Mouse (Mus musculus) kidney, adult 2 months (tissue): Measurements from ENCODE around the gene Rbfox3. TPM values are rescaled to one million over a fixed set of nuclear protein-coding genes. Genes with fewer than 3 reads are reported as not detected.

Experiments
- DNase-seq: peaks from one replicate; pipeline ENCODE4 v3.0.0; 2021
- H3K27ac ChIP-seq: fragments of 200-500 bp; 2 replicates; pipeline ENCODE4 v1.5.1; 2012; ENCODE audit warnings: low read depth, low read length, control low read depth, inconsistent platforms; ENCODE audit not compliant: insufficient read depth
- H3K27me3 ChIP-seq: fragments of 200-500 bp; replicated peaks from 2 replicates; pipeline ENCODE4 v1.6.1; 2012; ENCODE audit warnings: mild to moderate bottlenecking, moderate library complexity, low read length, inconsistent platforms; ENCODE audit not compliant: control insufficient read depth, insufficient read depth
- H3K36me3 ChIP-seq: fragments of 200-500 bp; 2 replicates; pipeline ENCODE4 v1.6.1; 2012; ENCODE audit warnings: mild to moderate bottlenecking, moderate library complexity, low read length, inconsistent platforms; ENCODE audit not compliant: control insufficient read depth, insufficient read depth
- H3K4me1 ChIP-seq: fragments of 200-500 bp; 2 replicates; pipeline ENCODE4 v1.6.1; 2011; ENCODE audit warnings: low read length; ENCODE audit not compliant: control insufficient read depth, insufficient read depth
- H3K4me3 ChIP-seq: fragments of 200-500 bp; 2 replicates; pipeline ENCODE4 v1.5.1; 2011; ENCODE audit warnings: mild to moderate bottlenecking, low read depth, low read length, control low read depth; ENCODE audit not compliant: insufficient read depth
- CTCF ChIP-seq: fragments of 200-500 bp; conservative IDR thresholded peaks from 2 replicates; pipeline ENCODE4 v1.5.1; 2011; ENCODE audit warnings: low read depth, mild to moderate bottlenecking, control low read depth, low read length, moderate library complexity, mixed read lengths; ENCODE audit not compliant: insufficient read depth, insufficient read length
- POLR2A ChIP-seq: fragments of 200-500 bp; IDR thresholded peaks from one replicate; pipeline ENCODE4 v1.6.1; 2011; ENCODE audit warnings: low read depth, low read length, control low read depth
- WGBS: fragments of 180-500 bp; shearing (Covaris S2); methylation state at CpG from one replicate; pipeline ENCODE4 v1.1.7; 2018; 5-methylcytosine and 5-hydroxymethylcytosine counted together
- polyA plus RNA-seq: library from polyadenylated mRNA; depleted of rRNA; stranded (reverse); fragments of >200 nt; gene quantifications from 2 replicates; pipeline ENCODE4 v1.2.3, GENCODE M21; 2012

Gene Rbfox3
- polyA plus RNA-seq, 1 experiment = 0.27 TPM

- no peak for DNase-seq
- H3K36me3 ChIP-seq = no peaks in the 10 kb centered on the region
- 84% methylated on average over 10 of the region's 10 CpGs for WGBS
- H3K27ac ChIP-seq = no peak overlapping the region
- H3K4me1 ChIP-seq = no peaks in the 10 kb centered on the region
- H3K4me3 ChIP-seq = no peak overlapping the region
- TF ChIP-seq CTCF = no peak
- TF ChIP-seq POLR2A = no peak
- no peaks in the 10 kb centered on the region for H3K27me3 ChIP-seq
Measured at GRCm38 (mm10) chr11:118758277-118758990, 153.0 kb downstream of the Rbfox3 start.

DNA sequence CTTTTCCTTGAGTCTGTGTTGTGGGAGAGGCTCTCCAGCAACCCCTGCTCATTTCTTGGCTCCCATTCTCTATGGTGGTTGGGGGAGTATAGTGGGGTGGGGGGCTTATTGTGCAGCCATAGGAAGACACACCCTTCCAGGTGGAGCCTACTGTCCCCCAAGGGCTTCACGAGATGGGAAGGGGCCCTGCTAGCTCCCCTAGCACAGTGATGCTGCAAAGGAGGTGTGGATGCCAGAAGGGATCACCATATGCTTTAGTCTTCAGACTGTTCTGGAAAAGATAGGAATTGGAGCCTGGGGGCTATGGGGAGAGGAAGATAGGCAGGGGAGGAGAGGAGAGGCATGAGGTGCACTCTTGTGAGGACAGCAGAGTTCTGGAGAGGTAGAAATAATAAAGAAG lies 153.9 kb downstream of the Rbfox3 start:
- Histone ChIP-seq H3K27ac (no peak overlapping the region), H3K4me1 (no peaks in the 10 kb centered on the region), H3K4me3 (no peak overlapping the region), H3K27me3 (no peaks in the 10 kb centered on the region), H3K36me3 (no peaks in the 10 kb centered on the region)
- TF ChIP-seq CTCF (no peak), POLR2A (no peak)
- DNase-seq = no peak
- 78% methylated on average over 1 of the region's 1 CpGs for WGBS

GRCm38 (mm10) chr11:118755003-118755402 lies 156.4 kb downstream of the Rbfox3 start:
- no peak for DNase-seq
- H3K4me3 ChIP-seq = no peak overlapping the region

DNA sequence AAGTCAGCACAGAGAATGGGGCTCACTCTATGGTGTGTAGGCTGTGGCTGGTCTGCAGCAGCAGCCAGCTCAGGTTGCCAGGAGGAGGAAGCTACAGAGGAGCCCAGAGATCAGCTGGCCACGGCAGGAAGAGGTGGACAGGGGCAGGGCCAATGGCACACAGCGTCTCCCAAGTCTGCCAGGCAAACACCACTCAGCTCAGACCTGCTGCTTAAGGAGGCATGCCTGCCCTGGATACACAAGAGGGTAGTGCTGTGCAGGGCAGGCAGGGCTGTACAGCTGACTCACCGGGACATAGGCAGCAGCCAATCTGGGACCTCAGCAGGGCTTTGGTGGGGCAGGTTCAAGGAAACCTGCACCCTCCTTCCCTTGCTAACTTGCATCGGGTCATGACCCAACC lies 156.9 kb downstream of the Rbfox3 start:
- H3K27ac ChIP-seq = no peak overlapping the region
- no peak overlapping the region for H3K4me3 ChIP-seq
- H3K4me1 ChIP-seq = no peaks in the 10 kb centered on the region
- no peaks in the 10 kb centered on the region for H3K27me3 ChIP-seq
- WGBS = 42% methylated on average over 4 of the region's 4 CpGs
- no peak for TF ChIP-seq CTCF
- no peak for TF ChIP-seq POLR2A
- H3K36me3 ChIP-seq = no peaks in the 10 kb centered on the region
- no peak for DNase-seq

More at GRCm38 (mm10) chr11:118755003-118755402, 156.4 kb downstream of the Rbfox3 start:
- Histone ChIP-seq H3K4me1 (no peaks in the 10 kb centered on the region), H3K36me3 (no peaks in the 10 kb centered on the region), H3K27me3 (no peaks in the 10 kb centered on the region), H3K27ac (no peak overlapping the region)
- TF ChIP-seq POLR2A = no peak
- no peak for TF ChIP-seq CTCF
- WGBS = 76% methylated on average over 17 of the region's 17 CpGs

GRCm38 (mm10) chr11:118751879-118752616 lies 159.3 kb downstream of the Rbfox3 start:
- Histone ChIP-seq H3K4me1 (no peaks in the 10 kb centered on the region), H3K27me3 (no peaks in the 10 kb centered on the region), H3K4me3 (no peak overlapping the region), H3K36me3 (no peaks in the 10 kb centered on the region), H3K27ac (no peak overlapping the region)
- WGBS = 60% methylated on average over 7 of the region's 7 CpGs
- no peak for DNase-seq
- TF ChIP-seq POLR2A = no peak
- no peak for TF ChIP-seq CTCF

DNA sequence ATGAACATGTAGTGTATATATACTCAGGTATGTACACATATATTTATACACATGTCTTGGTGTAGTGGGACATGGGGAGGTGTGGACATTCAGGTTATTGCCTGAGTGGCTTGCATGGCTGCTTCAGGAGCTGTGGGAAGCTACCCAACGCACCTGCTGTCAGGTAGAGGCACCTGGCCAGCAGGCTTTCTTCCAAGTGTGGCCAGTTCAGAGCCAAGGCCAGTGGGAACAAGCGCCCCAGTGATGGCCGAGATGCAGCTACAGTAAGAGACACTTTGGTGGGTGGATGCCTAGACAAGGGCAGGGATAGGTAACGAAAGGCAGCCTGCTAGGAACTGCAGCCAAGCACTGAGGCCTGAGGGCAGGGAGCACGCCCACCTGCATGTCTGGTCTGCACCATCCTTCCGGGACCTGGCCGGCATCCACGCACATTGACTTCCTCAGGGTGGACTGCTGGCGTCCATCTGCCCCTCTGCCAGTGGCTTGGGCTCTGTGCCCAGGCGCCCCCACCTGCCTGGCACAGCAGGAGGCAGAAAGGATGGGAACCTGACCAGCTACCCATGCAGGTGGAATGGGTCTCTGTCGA lies 160.6 kb downstream of the Rbfox3 start:
- TF ChIP-seq POLR2A = no peak
- WGBS = 47% methylated on average over 11 of the region's 11 CpGs
- H3K27ac ChIP-seq = no peak overlapping the region
- no peaks in the 10 kb centered on the region for H3K36me3 ChIP-seq
- peak; percentile 6 for DNase-seq
- no peak overlapping the region for H3K4me3 ChIP-seq
- H3K27me3 ChIP-seq = no peaks in the 10 kb centered on the region
- no peaks in the 10 kb centered on the region for H3K4me1 ChIP-seq

GRCm38 (mm10) chr11:118749541-118749940 lies 161.9 kb downstream of the Rbfox3 start:
- Histone ChIP-seq H3K4me3 (no peak overlapping the region), H3K36me3 (no peaks in the 10 kb centered on the region), H3K27me3 (no peaks in the 10 kb centered on the region), H3K4me1 (no peaks in the 10 kb centered on the region), H3K27ac (no peak overlapping the region)
- WGBS = 63% methylated on average over 1 of the region's 1 CpGs
- TF ChIP-seq CTCF (no peak), POLR2A (no peak)
- peak; percentile 8 for DNase-seq
